Mouse (Mus musculus) thymus, postnatal 10 days (tissue): ENCODE data around the gene Cpsf6.
A peak's percentile ranks its signal among the peaks of the same experiment; 100 is the strongest.

Experiments used
- DNase-seq, 2 experiments: peaks; one replicate each; pipeline ENCODE4 v3.0.0; 2021; ENCODE audit warnings: low spot score in 2 of 2

Gene Cpsf6

DNA sequence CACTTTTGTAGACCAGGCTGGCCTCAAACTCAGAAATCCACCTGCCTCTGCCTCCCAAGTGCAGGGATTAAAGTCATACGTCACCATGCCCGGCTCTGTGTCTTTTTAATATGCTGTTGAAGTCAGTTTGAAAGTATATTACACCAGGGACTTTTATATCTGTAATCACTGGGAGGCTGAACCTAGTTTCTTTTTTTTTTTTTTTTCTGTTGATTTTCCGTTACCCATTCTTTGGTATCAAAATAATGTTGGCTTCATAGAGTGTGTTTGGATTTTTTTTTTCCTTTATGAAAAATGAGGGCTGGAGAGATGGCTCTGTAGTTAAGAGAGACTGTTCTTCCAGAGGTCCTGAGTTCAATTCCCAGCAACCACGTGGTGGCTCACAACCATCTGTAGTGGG is 5.6 kb upstream of the Cpsf6 start:
- DNase-seq = no peak

DNA sequence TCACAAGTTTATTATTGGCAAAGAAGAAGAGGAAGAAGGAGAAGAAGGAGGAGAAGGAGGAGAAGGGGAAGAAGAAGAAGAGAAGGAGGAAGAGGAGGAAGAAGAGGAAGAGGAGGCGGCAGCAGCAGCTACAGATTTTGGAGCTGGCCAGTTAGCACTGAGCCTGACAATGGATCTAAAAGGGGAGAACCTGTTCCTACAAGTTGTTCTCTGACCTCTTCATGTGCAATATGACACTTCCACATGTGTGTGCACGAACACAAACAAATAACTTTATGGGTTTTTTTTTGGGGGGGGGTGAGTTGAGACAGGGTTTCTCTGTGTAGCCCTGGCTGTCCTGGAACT is 5.2 kb upstream of the Cpsf6 start:
- DNase-seq = no peak

- DNase-seq = no peak
Measured at GRCm38 (mm10) chr10:117384386-117385085, 4.7 kb upstream of the Cpsf6 start.

- no peak for DNase-seq
Measured at GRCm38 (mm10) chr10:117383941-117384340, 4.1 kb upstream of the Cpsf6 start.

DNA sequence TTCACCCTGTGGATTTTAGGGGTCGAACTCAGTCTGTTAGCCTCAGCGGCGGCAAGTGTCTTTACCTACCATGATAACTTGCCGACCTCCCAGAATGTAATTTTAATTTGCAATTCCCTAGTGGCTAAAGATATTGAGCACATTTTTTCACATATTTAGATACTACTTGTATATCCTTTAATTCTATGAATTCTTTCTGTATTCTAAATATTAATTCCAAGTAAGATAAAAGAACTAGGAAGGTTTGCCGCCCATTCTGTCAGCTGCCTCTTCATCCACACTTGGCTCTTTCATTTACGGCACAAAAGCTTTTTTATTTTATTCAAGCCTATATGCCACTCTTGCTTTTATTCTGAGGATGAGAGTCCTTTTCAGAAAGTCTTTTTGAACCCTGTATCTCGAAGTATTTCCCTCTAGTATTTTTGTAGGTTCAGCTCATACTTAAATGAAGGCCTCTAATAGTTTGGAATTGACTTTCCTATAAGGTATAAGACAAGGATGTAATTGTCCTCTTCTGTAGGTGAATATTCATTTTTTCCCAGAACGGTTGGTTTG is 3.3 kb upstream of the Cpsf6 start:
- DNase-seq = no peak

DNA sequence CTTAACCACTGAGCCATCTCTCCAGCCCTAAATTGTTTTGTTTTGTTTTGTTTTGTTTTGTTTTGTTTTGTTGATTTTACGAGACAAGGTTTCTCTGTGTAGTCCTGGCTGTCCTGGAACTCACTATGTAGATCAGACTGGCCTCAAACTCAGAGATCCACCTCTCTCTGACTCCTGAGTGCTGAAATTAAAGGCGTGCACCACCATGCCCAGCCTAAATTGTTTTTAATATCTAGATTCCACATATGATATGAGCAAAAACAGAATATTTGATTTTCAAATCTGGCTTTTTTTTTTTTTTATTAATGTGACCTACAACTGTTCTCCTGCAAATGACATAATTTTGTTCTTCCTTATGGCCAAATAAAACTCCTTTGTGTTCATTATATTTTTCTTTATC is 2.3 kb upstream of the Cpsf6 start:
- no peak for DNase-seq

DNA sequence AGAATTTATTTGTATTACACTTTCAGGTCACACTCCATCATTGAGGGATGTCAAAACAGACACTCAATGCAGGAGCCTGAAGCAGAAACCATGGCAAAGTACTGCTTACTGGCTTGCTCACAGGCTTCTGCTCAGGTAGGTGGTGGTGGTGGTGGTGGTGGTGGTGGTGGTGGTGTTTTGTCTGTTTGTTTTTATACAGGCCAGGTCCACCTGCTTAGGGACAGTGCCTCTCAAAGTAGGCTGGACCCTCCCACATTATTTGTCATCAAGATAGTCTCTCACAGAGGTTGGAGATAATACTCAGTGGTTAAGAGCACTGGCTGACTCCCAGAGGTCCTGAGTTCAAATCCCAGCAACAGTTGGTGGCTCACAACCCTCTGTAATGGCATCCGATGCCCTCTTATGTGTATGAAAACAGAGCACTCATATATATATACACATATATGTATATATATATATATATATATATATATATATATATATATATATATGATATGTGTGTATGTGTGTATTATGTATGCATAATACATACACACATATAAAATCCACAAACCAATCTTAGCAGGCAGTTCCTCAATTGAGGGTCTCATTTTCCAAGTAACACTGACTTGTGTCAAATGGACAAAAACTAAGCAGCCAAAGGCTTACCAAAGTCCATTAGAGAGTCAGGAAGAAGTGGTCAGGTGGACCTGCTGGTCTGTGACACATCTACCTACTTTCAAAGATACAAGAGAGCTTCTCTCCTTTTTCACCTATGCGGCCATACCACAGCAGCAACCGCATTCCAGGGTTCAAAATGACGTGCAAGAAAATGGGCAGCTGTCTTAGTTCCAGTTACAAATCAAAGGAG is 1.1 kb upstream of the Cpsf6 start:
- no peak for DNase-seq

GRCm38 (mm10) chr10:117379441-117379840 is 374 bp downstream of the Cpsf6 start:
- DNase-seq = no peak

- DNase-seq = no peak
Measured at GRCm38 (mm10) chr10:117378642-117379041, 1.2 kb downstream of the Cpsf6 start.

- DNase-seq = no peak
Measured at GRCm38 (mm10) chr10:117378291-117378555, 1.6 kb downstream of the Cpsf6 start.

GRCm38 (mm10) chr10:117377431-117378290 is 2.2 kb downstream of the Cpsf6 start:
- no peak for DNase-seq

DNA sequence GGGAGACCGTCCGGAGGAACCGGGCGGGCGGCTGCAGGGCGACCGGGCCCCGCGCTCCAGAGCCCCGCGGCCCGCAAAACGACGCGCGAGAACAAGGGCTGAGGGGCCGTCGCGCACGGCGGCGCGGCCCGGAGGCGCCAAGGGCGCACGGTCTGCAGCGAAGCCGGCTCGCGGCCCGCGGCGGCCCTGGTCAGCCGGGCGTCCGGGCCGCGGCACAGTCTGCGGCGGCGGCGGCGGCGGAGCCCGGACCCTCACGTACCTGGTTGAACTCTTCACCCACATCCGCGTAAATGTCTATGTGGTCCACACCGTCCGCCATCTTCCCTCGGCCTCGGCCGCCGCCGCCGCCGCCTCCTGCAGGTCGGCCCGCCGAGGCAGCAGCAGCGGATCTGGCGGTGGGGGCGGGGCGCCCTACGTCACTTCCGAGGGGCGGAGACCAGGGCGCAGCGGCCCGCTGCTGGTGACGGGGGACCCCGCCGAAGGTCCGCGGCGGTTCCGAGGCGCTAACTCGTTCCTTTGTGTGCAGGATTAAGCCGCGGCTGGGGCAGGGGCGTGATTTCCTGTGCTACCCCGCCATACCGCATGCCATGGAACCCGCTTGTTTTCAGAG is 3.1 kb downstream of the Cpsf6 start:
- DNase-seq = peak; percentile 92 to 99

- peak; percentile 37 to 39 for DNase-seq
Measured at GRCm38 (mm10) chr10:117375841-117376579, 3.8 kb downstream of the Cpsf6 start.

DNA sequence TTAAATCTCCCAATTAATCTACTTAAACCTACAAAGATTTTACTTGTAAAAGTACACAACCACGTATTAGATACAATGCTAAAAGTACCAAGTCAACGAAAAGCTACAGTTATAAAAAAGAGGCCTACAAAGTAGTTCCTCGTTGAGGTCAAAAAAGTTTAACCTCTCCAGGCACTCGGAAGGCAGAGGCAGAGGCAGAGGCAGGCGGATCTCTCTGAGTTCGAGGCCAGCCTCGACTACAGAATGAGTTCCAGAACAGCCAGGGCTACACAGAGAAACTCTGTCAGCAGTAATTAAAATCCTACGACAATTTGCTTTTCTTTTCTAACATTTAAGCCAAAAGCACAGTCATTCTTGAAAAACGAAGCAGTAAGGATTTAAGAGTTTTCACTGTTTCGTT is 4.7 kb downstream of the Cpsf6 start:
- no peak for DNase-seq

DNA sequence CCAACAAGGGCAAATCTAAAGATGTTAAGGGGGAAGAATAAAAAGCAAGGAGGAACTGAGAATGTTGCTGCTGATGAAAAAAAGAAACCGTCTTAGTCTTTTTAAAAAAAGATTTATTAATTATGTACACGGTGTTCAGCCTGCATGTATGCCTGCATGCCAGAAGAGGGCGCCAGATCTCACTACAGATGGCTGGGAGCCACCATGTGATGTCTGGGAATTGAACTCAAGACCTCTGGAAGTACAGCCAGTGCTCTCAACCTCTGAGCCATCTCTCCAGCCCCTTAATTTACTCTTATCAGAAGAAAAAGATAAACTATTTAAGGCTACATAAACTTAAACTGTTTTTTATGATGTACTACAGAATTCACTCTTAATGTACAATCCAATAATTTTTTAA is 16.7 kb downstream of the Cpsf6 start:
- peak in 1 of 2 experiments; percentile 74 for DNase-seq

DNA sequence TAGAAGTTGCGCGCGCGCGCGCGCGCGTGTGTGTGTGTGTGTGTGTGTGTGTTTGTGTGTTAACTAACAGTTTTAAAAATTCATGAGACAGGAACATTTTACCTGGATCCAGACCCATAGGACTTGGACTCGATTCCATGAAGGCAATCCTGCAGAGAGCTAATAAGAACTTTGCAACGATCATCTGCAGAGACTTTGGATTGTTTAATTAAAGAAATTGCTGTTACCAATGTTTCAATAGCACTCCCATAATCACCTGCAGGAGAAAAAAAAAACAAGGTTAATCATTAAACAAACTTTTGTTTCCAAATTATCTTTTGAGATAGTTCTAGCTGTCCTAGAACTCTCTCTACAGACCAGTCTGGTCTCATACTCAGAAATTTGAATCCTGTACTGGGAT is 20.9 kb downstream of the Cpsf6 start:
- no peak for DNase-seq

DNA sequence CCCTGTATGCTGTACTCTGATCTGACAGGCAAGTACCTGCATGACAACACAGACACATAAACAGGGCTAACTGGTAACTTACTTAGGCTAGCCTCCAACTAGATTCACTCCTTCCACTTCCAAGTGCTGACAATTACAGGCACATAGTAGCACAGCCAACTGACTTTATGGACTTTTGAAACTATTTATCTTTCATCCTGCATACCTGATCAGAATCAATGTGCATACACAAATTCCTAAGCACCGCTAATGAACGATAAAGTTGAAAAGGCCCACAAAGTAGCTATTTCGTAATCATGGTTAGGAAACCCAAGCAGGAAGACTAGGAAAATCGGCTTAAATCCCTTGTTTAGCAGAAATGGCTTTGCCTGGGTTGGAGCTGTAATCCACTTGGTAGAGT is 36.8 kb downstream of the Cpsf6 start:
- DNase-seq = no peak

DNA sequence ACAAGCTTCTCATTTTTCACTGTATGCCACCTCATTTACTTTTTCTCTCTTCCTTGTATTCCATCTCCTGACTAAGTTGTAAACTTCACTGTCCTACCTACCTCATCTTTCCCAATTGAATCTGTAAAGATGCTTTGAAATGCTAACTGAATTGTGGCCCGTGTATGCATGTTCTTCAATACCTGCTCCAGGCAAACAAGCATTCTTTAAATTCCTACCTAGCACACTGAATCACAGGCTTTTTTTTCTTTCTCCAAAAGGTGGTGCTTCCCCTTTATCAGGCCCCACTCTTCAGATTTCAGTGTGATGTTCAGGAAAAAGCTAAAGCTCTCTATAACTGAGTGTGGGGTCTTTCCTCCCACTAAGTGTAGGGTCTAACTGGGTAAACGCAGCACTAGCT is 37.4 kb downstream of the Cpsf6 start:
- DNase-seq = no peak

DNA sequence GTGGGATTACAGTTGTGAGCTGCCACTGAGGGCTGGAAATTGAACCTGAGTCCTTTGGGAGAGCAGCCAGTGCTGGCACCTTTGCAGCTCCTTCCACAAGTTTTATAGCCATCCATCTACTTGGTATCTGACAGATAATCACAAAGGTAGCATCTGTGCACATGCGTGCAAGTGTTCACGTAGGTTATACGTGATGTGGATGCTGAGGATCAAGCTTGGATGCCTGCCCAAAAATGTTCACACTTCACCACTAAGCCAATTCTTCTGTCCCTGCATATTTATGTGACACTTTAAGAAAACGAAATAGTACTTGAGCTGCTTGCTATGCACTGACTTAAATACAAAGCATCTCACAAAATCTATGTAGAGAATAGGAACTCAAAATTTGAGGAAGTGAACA is 38.8 kb downstream of the Cpsf6 start:
- DNase-seq = no peak

DNA sequence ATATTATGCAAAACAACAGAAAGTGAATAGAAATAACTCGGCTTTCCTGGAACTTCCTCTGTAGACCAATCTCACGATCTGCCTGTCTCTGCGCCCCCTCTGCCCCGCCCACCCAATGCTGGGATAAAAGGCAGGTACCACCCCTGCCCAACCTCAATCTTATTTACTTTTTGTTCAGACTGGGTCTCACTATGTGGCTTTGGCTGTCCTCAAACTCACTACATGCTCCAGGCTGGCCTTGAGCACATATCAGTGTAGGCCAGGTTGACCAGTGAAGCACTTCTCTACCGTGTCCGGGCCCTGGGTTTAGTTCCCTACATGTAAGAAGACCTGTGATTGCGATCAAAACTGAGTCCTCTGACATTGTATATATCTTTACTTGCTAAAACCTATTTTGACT is 40.6 kb downstream of the Cpsf6 start:
- no peak for DNase-seq

DNA sequence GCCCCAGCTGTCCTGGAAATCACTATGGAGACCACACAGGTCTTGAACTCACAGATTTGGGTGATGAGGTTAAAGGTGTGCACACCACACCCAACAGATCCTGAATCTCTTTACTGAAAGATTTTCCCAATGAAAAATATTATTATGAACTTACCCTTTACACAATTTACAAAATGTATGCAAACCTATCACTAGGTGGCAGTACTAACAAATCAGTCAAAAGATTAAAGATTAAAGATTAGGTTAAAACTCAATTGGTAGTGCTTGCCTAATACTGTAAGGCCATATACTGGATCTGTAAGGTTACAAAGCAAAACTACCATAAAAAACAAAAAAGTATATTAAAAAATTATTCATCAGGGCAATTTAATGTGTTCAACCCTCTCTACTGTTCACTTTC is 41.9 kb downstream of the Cpsf6 start:
- no peak for DNase-seq
